Mouse (Mus musculus): ENCODE results near the gene Ankrd45.
A peak's percentile ranks its signal among the peaks of the same experiment; 100 is the strongest.
"Not testable (repeated sequence)": the region's sequence is repeated elsewhere in the genome, so short reads cannot be mapped to it uniquely, and the experiment has no call there.

The Ankrd45 gene

DNA sequence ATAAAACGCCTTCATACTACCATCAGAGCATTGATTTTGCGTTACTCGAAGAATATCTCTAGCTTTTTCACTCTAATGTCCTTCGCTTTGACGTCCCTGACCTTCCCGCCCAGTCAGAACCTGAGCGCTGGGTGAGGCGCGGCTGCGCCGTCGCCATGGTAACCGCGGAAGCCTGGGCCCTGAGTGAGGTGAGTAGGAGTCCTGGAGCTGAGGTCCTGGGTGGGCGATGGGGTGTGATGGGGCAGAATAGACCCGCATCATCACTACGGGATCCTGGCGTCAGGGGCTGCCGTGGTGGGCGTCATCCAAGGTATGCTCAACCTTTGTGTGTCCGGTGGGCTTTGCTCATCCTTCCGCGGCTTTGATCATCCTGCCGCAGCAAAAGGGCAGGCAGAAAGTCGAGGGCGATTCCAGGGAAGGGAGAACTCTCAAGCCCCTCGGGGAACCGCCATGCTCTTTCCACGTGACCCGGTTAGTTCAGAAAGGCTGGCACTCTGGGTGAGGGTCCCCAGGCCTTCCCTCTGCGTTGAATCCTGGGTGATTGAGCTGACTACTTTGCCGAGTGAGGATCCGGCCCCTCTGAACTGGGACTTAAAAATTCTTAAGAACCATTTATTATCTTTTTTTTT, at the start of gene Ankrd45:
Gene Ankrd45, plus strand, starts transcription at position 161 of the 629 bp plus-strand sequence.
- DNase-seq = peak; percentile 34 to 48

DNA sequence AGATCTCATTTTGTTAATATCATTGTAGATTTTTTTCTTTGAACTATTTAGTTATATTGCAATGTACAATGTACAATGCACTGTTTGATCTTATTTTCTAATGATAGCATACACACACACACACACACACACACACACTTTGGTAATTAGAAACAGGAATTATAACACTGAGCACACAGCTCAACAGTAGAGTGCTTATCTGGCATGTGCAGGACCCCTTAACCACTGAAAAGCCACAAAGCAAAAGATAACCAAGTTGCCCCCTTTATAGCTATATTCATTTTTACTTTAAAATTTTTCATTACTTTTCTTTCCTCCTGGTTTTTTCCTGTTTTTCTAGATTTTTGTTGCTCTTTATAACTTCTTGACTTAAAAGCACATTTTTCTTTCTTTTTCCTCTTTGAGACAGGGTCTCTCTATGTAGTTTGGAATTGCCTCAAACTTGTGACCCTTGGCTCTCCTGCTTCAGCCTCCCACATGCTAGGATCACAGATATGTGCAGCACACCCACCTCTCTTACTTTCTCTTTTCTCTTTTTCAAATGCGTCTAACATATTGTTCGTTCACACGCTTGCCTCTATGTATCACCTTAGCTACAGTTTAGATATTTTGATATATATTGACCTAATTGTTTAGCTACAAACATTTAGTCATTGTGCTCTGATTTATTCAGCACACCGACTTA, 42.6 kb upstream of the Ankrd45 start:
- no peak for DNase-seq

DNA sequence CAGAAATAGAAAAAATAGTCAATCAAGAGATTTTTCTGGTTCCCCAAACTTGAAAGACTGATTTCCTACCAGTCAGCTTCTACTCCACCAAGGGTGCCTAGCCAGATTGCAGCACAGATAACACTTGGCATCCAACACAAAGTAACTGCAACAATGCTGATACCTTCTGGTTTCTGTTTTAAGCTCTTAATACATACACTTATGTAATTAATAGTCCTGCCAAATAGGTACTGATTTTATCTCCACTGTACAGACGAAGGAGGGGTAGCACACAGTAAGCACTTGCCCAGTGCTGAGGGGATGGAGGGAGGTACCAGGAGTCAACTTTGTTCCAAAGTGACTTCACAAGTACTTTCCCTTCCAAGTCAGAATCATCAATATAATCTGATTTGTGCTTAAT, 38.6 kb upstream of the Ankrd45 start:
- DNase-seq = no peak

DNA sequence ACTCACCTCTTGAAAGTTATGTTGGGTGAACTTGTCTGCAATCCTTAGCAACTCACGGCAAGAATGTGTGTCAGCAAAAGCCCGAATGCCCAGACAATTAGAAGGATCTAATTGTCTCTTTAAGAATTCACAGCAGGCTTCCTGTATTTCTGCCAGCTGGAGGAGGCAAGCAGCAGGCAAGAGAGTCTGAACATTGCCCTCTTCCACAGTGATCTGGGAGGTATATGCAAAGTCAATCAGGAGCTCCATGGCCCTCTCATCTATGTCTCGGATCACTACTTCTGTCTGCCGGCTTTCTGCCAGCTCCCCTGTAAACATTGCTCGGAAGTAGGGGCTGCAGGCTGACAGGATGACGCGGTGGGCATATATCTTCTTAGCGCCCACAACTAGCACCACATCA, 33.3 kb upstream of the Ankrd45 start:
- no peak for DNase-seq

DNA sequence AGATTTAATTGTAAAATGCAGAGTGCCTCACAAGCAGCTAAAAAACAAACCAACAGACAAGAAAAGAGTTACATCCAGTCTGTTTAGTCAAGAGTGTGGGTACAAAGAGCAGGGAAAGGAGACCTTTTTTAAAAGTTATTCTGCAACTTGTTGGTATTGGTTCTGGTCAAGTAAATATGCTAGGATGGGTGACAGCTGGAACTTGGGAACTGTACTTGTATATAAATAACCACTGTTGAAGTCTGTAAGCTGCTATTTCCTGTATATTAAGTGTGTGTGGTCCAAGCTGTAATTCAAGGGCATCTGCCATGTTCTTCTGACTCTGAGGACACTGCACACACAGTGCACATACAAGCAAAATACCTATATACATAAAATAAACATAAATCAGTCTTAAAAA, 27.9 kb upstream of the Ankrd45 start:
- no peak for DNase-seq

DNA sequence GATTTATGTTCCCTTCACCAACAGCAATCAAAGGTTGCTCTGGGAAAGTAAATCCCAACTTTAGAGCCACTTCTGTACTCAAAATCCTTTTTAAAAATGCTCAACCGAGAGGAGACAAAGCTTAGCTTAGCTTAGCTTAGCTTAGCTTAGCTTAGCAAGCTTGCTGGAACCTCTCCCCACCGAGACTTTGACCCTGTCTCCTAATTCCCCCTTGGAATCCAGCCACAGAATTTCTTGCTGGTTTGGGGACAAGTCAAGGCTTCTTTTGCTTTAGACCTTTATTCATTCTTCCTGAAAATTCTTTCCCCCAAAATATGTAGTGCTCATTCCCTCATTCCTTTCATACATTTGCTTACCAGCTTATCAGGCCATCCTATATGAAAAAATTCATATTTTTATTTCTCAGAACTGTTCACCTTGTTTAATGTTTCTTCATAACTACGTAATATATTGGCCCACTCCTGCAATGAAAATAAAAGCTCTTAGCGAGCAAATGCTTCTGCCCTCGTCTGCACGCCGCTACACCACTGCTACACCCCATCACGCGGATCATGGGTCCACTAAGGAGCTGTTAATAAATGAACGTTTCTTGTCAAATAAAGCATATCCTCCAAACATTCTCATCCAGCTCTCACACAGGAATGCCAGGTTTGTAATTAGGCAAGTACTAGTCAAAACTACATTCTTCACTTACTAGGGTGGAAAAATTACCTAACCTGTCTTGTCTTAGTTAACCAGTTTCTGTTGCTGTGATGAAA, 19.7 kb upstream of the Ankrd45 start:
- DNase-seq = no peak

DNA sequence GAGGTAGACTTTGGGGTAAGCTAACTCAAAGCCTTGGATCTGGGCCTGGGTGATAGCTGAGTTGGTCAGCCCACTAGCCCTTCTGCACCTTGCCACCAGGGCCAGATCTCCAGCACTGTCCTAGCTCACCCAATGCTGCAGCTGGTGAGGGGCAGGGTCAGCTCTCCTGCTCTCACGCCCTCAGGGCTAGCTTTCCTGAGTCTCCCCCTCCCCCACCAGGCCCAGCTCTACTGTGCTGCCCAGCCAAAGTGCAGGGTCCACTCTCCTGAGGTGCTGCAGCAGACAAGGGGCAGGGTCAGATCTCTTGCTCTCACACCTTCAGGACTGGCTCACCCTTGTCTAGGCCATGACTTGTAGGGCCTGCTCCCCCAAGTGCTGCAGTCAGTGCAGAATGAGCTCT, 16.0 kb upstream of the Ankrd45 start:
- DNase-seq = no peak

DNA sequence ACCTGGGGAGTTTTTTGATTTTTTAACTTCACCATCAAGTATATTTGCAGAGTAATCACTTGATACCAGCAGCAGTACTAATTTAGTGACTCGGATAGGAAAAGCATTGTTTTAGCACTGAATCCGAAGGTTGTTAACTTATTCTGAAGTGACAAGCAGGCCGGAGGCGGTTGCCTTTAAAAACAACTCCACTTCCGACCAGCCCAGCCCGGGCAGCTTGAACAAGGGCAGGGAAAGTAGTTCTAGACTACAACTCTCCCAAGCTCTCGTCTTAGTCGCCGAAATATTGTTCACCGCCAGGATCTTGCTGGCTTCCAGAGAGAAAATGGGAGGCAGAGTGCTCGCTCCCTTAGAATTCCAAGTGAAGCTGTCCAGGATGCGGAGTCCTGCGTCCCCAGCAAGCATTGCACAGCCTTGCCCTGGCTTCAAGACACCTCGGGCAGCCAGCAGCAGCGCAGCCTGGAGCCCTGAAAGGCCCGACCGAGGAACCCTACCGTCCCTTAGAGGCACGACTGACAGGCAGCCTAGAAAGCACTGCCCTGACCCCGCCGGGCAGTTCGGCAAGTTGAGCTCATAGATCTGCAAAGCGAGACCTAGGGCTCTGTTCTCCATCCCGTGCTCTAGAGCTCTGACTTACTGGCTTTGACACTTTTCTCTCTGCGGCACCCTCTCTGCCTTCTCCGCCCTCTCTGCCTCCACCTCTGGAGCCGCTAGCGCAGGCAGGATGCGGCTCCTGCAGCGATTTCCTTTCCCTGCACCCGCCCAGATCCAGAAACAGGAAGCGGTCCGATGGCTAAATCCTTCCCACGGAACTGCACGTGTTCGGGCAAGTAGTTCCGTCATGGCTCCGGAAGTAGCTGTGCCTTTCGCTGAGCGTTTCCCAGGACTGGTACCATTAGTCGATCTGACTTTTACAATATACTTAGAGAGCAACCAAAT, 11.5 kb upstream of the Ankrd45 start, which contains the start of gene Klhl20:
Gene Klhl20, minus strand, starts transcription at position 786 of the 939 bp plus-strand sequence.
- DNase-seq = peak; percentile 93 to 99

DNA sequence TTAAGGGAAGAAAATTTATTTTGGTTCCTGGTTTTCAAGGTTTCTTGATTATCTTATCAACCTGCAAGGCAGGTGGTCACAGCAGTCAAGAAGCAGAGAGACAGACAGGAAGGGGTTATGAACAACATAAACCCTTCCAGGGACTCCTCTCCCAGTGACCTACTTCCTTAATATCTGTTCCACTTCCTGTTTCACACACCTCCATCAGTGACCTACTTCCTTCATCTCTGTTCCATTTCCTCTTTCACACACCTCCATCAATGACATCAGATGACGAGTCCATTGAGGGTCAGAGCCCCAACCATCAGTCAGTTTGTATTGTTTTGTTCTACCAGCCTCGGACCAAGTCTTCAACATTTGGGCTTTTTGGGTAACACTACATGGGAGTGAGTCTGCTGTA, 3.0 kb upstream of the Ankrd45 start:
- no peak for DNase-seq

DNA sequence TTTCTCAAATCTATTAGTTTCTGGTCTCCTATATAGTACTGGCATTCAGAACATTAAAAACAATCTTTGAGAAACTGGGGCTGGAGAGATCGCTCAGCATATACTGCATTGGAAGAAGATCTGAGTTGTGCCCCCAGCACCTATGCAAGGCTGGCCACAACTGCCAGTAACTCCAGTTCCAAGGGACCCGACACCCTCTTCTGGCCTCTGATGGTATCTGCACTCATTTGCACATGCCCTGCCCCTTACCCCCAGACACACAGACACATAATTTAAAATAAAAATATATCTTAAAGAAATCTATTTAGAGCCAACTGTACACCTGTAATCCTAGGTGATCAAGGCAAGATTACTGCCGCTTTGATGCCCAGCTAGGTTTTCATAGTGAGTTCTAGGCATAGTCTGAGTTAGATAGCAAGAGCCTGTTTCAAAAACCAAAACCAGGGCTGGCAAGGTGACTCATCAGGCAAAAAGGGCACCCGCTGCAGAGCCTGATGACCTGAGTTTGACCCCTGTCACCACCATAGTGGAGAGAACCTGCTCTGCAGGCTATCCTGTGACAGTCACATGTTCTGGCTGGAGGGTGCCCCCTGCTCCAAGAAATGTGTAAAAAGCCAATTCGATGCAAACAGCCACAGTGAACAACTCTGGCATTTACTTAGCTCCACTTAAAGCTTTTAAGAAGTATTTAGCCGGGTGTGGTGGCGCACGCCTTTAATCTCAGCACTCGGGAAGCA, 2.3 kb upstream of the Ankrd45 start:
- DNase-seq = no peak

DNA sequence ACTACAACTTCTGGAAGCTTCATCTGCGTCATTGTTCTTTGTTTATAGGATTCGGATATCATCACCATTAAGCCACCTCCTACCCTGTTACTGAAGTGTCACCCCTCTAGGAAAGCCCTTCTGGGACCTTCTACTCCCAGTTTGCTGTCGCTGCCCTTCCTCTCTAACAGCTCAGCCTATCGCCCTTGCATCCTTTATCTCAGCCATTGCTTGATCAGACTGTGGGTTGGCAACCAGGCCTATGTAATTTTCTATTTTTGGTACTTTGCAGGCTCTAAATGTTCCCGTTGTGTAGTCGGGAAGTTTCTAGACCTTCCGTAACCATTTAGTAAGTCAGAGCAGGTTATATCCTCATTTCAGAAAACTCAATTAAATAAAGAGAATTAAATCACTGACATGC, 725 bp downstream of the Ankrd45 start:
- no peak for DNase-seq

DNA sequence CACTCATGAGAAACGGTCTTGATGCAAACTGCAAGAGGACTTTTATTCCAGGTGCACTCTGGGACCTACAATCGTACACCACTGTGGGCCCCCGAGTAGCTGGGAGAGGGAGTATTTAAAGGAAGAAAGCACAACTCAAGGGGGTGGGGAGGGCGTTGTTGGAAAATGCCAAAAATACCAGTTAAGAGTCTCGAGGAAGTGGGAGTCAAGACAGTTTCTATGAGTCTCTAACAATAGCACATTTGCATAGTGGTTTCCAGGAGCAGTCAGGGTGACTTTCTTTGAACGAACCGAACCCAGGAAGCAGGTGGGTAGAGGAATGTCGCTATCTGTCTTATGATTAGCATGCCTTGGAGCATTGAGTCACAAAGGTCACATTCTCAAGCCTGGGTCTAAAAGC, 3.1 kb downstream of the Ankrd45 start:
- DNase-seq = not testable (repeated sequence)

DNA sequence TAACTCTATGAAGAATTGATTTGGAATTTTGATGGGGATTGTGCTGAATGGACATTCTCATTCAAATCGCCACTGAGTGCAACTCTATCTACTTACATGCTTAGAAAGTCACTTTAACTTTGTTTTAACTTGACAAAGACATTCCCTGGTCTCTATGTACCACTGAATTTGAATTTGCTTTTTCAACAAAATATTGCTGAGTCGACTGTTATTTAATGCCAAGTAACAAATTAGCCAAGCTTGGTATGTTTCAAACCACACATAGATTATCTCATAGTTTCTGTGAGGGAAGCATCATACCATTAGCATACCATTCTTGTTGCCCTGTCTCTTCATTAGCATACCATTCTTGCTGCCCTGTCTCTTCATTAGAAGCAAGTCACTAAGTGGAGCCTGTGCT, 5.4 kb downstream of the Ankrd45 start:
- DNase-seq = no peak

DNA sequence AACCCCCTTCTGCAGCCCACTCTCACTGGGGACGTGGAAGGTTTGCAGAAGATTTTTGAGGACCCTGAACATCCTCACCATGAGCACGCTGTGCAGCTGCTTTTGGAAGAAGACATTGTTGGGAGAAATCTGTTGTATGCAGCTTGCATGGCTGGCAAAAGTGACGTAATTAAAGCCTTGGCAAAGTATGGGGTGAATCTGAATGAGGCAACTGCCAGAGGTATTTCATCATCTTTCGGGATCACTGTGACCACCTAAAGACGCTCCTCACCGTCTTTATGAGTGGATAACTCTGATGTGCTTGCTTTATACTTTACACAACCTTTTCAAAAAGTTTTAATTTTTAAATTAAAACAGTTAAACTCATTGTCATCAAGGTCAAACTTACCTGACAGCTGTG, 8.6 kb downstream of the Ankrd45 start:
- DNase-seq = no peak

DNA sequence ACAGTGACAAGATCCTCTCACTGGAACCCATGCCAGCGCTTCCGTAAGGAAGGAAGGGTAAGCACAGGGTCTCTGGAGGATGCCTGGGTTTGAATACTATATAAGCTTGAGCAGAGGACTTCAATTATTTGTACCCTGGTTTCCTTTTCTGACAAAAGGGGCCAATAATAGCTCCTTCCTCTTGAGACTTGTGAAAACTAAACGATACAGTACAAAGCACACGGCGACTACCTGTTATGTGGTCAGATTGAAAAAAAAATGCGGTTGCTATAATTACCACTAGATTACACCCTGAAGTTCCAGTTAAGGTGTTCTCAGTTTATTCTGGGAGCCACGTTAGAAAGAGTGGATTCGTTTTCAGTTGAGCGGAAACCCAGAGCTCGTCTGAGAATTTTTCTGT, 14.1 kb downstream of the Ankrd45 start:
- no peak for DNase-seq

DNA sequence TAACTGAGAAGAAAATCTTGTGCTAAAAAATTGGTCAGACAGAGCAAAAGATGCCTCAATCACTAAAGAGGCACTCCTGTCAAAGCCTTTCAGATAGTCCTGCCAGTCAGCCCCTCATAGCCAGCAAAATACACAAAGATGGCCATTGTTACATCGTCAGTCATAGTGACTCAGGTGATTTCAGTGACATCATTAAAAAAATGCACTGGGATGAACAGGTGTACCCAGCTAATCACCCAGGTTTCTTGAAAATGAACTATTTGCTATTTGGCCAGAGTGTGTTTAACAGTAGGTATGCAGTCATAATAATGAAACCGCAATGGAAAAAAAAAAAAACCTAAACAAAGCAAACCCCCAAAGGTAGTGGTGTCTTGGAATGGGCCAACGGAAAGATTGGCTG, 16.7 kb downstream of the Ankrd45 start, which contains the start of gene Tex50:
Gene Tex50, minus strand, starts transcription at position 101 of the 400 bp plus-strand sequence.
- DNase-seq = no peak

DNA sequence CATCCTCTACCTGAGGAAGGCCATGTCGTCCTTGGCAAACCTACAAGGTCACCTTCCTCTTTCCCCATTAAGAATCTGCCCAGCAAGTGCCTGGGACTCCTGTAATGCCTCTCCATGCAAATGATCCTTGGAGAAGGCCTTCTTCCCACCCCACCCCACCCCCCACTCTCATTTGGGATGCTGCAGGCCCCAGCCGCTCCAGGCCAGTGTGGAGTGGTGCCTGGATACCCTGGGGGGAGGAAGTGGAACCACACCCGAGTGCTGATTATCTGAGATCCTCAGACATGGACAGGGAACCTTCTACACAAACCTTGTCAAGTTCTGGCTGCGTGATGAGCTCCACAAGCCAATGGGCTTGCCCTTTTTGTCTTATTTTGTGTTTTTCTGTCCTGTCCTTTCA, 17.8 kb downstream of the Ankrd45 start:
- no peak for DNase-seq

DNA sequence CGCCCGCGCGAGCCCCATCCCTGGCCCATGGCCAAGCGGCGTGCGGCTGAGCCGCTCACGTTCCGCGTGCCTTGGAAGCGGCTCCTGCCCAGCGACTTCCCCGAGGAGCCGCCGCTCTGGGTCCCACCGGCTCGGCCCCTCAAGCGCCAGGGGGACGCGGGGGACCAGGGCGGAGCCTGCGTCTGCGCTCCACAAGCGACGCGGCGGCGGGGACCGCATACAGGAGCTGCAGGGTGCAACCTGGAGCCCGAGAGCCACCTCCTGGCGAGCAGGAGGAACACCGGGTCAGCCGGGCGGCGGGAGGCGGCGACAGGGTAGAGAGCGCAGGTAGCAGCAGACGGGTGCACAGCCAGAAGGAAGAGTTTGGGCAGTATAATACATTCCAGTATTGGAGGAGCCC, 28.2 kb downstream of the Ankrd45 start:
- DNase-seq = peak; percentile 62 to 72

DNA sequence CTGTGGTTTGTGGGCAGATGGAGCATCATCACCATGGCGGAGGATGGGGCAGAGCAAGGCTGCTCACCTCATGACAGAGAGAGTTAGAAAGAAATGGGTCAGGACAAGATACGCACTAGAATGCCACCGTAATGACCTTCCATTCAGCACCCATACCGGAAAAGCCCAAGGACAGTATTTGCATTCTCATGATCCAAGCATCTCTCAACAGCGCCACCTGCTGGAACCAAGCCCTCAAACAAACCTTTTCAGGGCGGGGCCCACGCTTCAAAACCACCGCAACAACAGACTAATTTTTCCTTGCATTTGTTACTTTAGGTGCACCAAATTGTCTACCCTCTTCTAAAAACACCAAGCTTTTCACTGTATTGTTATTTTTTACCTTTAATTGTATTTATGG, 38.2 kb downstream of the Ankrd45 start:
- DNase-seq = peak; percentile 39 to 42

DNA sequence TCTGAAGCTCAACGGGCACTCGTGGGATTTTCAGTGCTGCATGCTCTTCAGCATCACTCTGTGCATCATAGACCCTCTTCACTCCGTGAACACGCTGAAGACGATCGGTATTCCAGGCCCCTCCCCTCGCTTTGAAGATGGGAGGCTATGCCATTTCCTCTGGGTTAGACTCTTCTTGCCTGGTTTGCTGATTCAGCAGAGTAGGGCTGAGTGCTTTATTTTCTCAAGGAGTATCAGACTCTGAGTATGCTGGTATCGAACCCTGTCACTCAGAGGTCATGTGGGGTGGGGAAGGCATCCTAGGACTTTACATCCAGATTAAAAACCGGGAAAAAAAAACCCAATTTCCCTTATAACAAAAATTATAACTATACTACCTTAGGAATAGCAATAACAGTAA, 39.9 kb downstream of the Ankrd45 start:
- no peak for DNase-seq

DNA sequence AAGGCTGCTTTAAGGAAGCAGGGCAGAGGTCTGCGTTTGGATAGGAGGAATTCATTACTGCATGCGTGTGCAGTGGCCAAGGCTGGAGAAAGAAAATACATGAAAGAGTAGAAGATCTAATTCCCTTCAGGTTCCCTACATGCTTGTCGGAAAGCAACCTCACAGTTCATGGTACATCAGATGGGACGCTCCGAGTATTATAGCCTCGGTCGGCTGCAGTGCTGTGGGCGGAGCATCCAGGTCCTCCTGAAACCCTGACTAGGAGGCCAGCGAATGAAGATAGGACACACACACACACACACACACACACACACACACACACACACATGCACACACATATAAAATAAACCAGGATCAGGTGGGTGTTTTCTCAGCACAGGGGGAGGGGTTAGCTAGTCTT, 41.2 kb downstream of the Ankrd45 start:
- no peak for DNase-seq

DNA sequence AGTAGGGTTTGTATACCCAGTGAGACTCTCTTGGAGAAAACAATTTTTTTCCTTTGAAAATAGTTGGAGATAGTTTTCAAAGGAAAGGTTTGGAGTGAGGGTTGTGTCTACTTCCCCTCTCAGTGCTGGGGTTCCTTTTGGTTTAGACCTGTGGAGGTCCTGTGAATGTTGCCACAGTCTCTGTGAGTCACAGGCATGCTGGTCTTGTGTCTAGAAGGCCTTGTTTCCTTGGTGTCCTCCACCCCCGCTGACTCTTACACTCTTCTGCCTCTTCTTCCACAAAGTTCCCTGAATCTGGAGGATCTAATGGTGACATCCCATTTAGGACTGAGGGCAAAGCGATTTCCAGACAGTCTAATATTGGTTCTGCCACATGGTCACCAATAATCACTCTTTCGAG, 42.9 kb downstream of the Ankrd45 start:
- DNase-seq = no peak
